Mouse (Mus musculus) hindbrain, postnatal 0 days (tissue): Measurements from ENCODE around the gene Ggact. TPM values are rescaled to one million over a fixed set of nuclear protein-coding genes. Genes with fewer than 3 reads are reported as not detected.
A peak's percentile ranks its signal among the peaks of the same experiment; 100 is the strongest.

Experiments
- ATAC-seq: fragments of 200-750 bp; cut with Nextera tagmentation; 2 replicates; pipeline ENCODE4 v1.8.0; 2017; ENCODE audit warnings: mild to moderate bottlenecking, moderate TSS enrichment, moderate library complexity
- DNase-seq: peaks from one replicate; pipeline ENCODE4 v3.0.0-alpha.2; 2015; ENCODE audit warnings: low spot score
- H3K27ac ChIP-seq: fragments of 300-500 bp; sonication (generic); 2 replicates; pipeline ENCODE4 v1.5.1; 2014; ENCODE audit warnings: mild to moderate bottlenecking
- H3K27me3 ChIP-seq: fragments of 300-500 bp; sonication (generic); 2 replicates; pipeline ENCODE4 v1.6.1; 2014; ENCODE audit warnings: low read length, mixed read lengths; ENCODE audit not compliant: insufficient read depth
- H3K36me3 ChIP-seq: fragments of 300-500 bp; sonication (generic); 2 replicates; pipeline ENCODE4 v1.6.1; 2014; ENCODE audit warnings: low read length, mixed read lengths; ENCODE audit not compliant: insufficient read depth
- H3K4me1 ChIP-seq: fragments of 300-500 bp; sonication (generic); 2 replicates; pipeline ENCODE4 v1.6.1; 2014; ENCODE audit warnings: antibody characterized with exemption, low read length, mixed read lengths; ENCODE audit not compliant: insufficient read depth
- H3K4me2 ChIP-seq: fragments of 300-500 bp; sonication (generic); 2 replicates; pipeline ENCODE4 v1.6.1; 2014; ENCODE audit warnings: low read depth, mild to moderate bottlenecking, low read length, moderate library complexity, mixed read lengths
- H3K4me3 ChIP-seq: fragments of 300-500 bp; sonication (generic); 2 replicates; pipeline ENCODE4 v1.5.1; 2014; ENCODE audit warnings: low read length
- H3K9ac ChIP-seq: fragments of 300-500 bp; sonication (generic); replicated peaks from 2 replicates; pipeline ENCODE4 v1.6.1; 2014; ENCODE audit warnings: mild to moderate bottlenecking, low read length, moderate library complexity, mixed read lengths
- H3K9me3 ChIP-seq: fragments of 300-500 bp; sonication (generic); 2 replicates; pipeline ENCODE4 v1.6.1; 2016; ENCODE audit warnings: low read length, mixed read lengths
- CTCF ChIP-seq: IDR thresholded peaks from 2 replicates; pipeline ENCODE4 v1.5.1; 2016; ENCODE audit warnings: antibody characterized with exemption, control low read depth, low read depth
- WGBS: fragments of 180-500 bp; shearing (Covaris S2); extraction: QIAGEN DNeasy Blood & Tissue Kit; methylation state at CpG from one replicate; pipeline ENCODE4 v1.1.7; 2014; 5-methylcytosine and 5-hydroxymethylcytosine counted together
- polyA plus RNA-seq: library from polyadenylated mRNA; unstranded; fragments of >200 nt; fragmentation: Nextera tagmentation; extraction: Ambion mirVana; gene quantifications from 2 replicates; pipeline ENCODE4 v1.2.1, GENCODE M21; 2015
- total RNA-seq: library from RNA; depleted of rRNA; stranded (reverse); fragments of >200 nt; gene quantifications from 2 replicates; pipeline ENCODE4 v1.2.3, GENCODE M21; 2014

Ggact gene
- total and polyA plus RNA-seq, 2 experiments from 2014 or later, result 29.1 to 36.5 TPM

DNA sequence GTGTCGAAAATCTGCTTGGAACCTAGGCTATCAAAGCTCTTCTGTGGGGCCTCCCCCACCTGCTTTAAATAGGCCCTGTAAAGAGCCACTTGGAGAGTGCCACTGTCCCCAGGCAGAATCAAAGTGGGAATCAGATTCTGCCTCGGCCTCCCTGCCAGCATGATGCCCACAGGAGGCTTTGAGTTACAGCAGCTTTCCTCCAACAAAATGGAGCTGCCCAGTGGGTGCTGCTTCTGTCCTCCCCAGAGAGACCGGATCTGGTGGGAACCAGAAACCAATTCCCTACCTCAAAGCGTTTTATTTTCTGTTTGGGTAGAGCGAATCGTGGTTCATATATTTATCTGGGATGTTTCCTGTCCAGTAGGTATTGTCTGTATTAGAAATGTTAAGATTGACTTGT is 37.9 kb downstream of the Ggact start:
- H3K9me3 ChIP-seq, result no peaks in the 10 kb centered on the region
- WGBS, result 42% methylated on average over 6 of the region's 6 CpGs
- peak overlapping the region; percentile 30; the same call in 1 of the 2 replicates for H3K9ac ChIP-seq
- ATAC-seq (0 out of 2 replicates have a peak, but pooled peaks have one; percentile 25), DNase-seq (peak; percentile 39)
- peak overlapping the region; percentile 62 for H3K27ac ChIP-seq
- peaks cover 12% of the 10 kb centered on the region for H3K4me1 ChIP-seq
- no peaks in the 10 kb centered on the region for H3K36me3 ChIP-seq
- no peak for TF ChIP-seq CTCF
- H3K27me3 ChIP-seq, result no peaks in the 10 kb centered on the region
- no peak overlapping the region for H3K4me3 ChIP-seq
- 0 out of 2 replicates have a peak overlapping the region, but pooled peaks have one; percentile 2 for H3K4me2 ChIP-seq

- no peaks in the 10 kb centered on the region for H3K9me3 ChIP-seq
- 0 out of 2 replicates have a peak overlapping the region, but pooled peaks have one; percentile 2 for H3K4me2 ChIP-seq
- DNase-seq, result peak; percentile 42
- TF ChIP-seq CTCF, result no peak
- peak overlapping the region; percentile 62 for H3K27ac ChIP-seq
- H3K4me3 ChIP-seq, result no peak overlapping the region
- no peaks in the 10 kb centered on the region for H3K36me3 ChIP-seq
- 47% methylated on average over 8 of the region's 8 CpGs for WGBS
- no peak for ATAC-seq
- H3K27me3 ChIP-seq, result no peaks in the 10 kb centered on the region
- H3K4me1 ChIP-seq, result peaks cover 12% of the 10 kb centered on the region
- peak overlapping the region; percentile 30; the same call in 1 of the 2 replicates for H3K9ac ChIP-seq
Measured at GRCm38 (mm10) chr14:122875056-122875455, 38.5 kb downstream of the Ggact start.

- WGBS, result 78% methylated on average over 6 of the region's 6 CpGs
- no peak for TF ChIP-seq CTCF
- ATAC-seq, result no peak
Measured at GRCm38 (mm10) chr14:122872612-122873011, 40.9 kb downstream of the Ggact start.

GRCm38 (mm10) chr14:122871841-122872580 is 41.5 kb downstream of the Ggact start:
- Histone ChIP-seq H3K27me3 (no peaks in the 10 kb centered on the region), H3K9me3 (no peaks in the 10 kb centered on the region), H3K36me3 (no peaks in the 10 kb centered on the region), H3K4me2 (no peak overlapping the region), H3K4me1 (peaks cover 12% of the 10 kb centered on the region), H3K27ac (no peak overlapping the region), H3K9ac (no peak overlapping the region), H3K4me3 (no peak overlapping the region)
- TF ChIP-seq CTCF, result no peak
- DNase-seq (no peak), ATAC-seq (peak; percentile 30; the same call in 1 of the 2 replicates)
- 45% methylated on average over 4 of the region's 4 CpGs for WGBS

More at GRCm38 (mm10) chr14:122872612-122873011, 40.9 kb downstream of the Ggact start:
- Histone ChIP-seq H3K27ac (no peak overlapping the region), H3K4me3 (no peak overlapping the region), H3K9me3 (no peaks in the 10 kb centered on the region), H3K27me3 (no peaks in the 10 kb centered on the region), H3K9ac (no peak overlapping the region), H3K36me3 (no peaks in the 10 kb centered on the region), H3K4me2 (no peak overlapping the region), H3K4me1 (peaks cover 12% of the 10 kb centered on the region)
- no peak for DNase-seq

DNA sequence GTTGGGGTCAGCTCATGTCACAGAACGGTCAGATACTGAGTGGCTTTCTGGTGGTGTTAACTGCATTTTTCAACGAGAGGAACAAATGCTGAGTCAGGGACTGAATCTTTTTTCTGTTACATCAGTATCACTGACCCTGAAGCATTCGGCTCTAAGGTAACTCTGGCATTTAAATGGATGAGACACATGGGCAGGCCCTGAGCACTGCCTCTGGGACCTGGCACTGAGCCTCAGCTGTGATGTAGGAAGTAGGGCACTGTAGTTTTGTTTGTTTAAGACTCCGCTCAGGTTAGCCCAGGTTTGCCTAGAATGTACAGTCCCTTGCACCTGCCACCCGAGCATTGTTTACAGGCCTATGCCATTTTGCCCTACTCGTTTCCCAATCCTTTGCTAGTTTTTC is 43.7 kb downstream of the Ggact start:
- no peak overlapping the region for H3K27ac ChIP-seq
- 80% methylated on average over 6 of the region's 6 CpGs for WGBS
- TF ChIP-seq CTCF, result no peak
- H3K9ac ChIP-seq, result no peak overlapping the region
- no peak overlapping the region for H3K4me2 ChIP-seq
- ATAC-seq, result no peak
- H3K36me3 ChIP-seq, result no peaks in the 10 kb centered on the region
- peaks cover 7% of the 10 kb centered on the region; the same call in 1 of the 2 replicates for H3K4me1 ChIP-seq
- no peak for DNase-seq
- no peak overlapping the region for H3K4me3 ChIP-seq
- no peaks in the 10 kb centered on the region for H3K27me3 ChIP-seq
- H3K9me3 ChIP-seq, result no peaks in the 10 kb centered on the region

GRCm38 (mm10) chr14:122867531-122868285 is 45.8 kb downstream of the Ggact start:
- no peaks in the 10 kb centered on the region for H3K27me3 ChIP-seq
- no peak overlapping the region for H3K4me3 ChIP-seq
- no peak for TF ChIP-seq CTCF
- peaks cover 7% of the 10 kb centered on the region; the same call in 1 of the 2 replicates for H3K4me1 ChIP-seq
- ATAC-seq, result no peak
- H3K9me3 ChIP-seq, result no peaks in the 10 kb centered on the region
- peak; percentile 47 for DNase-seq
- H3K27ac ChIP-seq, result no peak overlapping the region
- no peaks in the 10 kb centered on the region for H3K36me3 ChIP-seq
- no peak overlapping the region for H3K9ac ChIP-seq
- no peak overlapping the region for H3K4me2 ChIP-seq
- 66% methylated on average over 4 of the region's 4 CpGs for WGBS
